27 mouse cellular contexts compared by ENCODE assay signal in the genomic region with DNA sequence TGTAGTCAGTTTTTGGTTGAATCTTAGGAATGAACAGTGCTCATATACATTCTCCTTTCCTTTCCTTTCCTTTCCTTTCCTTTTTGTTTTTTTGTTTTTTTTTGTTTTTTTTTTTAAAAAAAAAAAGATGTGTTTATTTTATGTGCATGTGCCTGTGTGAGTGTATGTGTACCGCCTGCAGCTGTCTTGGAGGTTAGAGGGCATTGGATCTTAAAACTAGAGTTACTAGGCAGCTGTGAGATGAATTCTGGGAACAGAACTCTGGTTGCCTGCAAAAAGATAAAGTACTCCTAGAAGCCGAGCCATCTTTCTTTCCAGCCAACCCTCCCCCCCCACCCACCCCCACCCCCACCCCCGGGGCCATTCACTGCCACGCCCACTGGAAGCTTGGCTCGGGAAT.
"Had no signal": no experiment of that assay in that cellular context is flagged by ENCODE, and none has a peak within 500 bp of the region (broad histone marks: within the 10 kb centered on the region; RNA-seq: fewer than 3 reads in every experiment).

No protein-coding gene starts in this region.

- DNase-seq: cerebellum, adult 18-20 months; cerebellum, adult 2 months; cerebellum, adult 8-10 months; cerebellum, adult 9-10 months; cerebellum, adult 9-11 months; cerebellum, postnatal 10 days; cerebellum, postnatal 14 days; cerebellum, postnatal 25 days; cerebellum, postnatal 36 days; embryo, embryonic 11 days; forebrain, postnatal 0 days; gastrocnemius, adult 2 months; gastrocnemius, postnatal 10 days; gastrocnemius, postnatal 14 days; gastrocnemius, postnatal 25 days; gastrocnemius, postnatal 36 days had no signal

- H3K4me2 ChIP-seq: embryonic facial prominence, embryonic 12.5 days; embryonic facial prominence, embryonic 13.5 days; embryonic facial prominence, embryonic 15.5 days; forebrain, embryonic 12.5 days; forebrain, embryonic 13.5 days; forebrain, embryonic 15.5 days had no signal

- H3K4me1 ChIP-seq: embryonic facial prominence, embryonic 10.5 days; embryonic facial prominence, embryonic 12.5 days; embryonic facial prominence, embryonic 13.5 days; embryonic facial prominence, embryonic 15.5 days; forebrain, embryonic 10.5 days; forebrain, embryonic 12.5 days; forebrain, embryonic 13.5 days; forebrain, embryonic 15.5 days had no signal

- ATAC-seq: forebrain, embryonic 13.5 days; forebrain, embryonic 14.5 days; forebrain, embryonic 15.5 days; forebrain, embryonic 16.5 days; forebrain, postnatal 0 days had no signal

- H3K27ac ChIP-seq: embryonic facial prominence, embryonic 10.5 days; embryonic facial prominence, embryonic 12.5 days; embryonic facial prominence, embryonic 13.5 days; embryonic facial prominence, embryonic 15.5 days; forebrain, embryonic 10.5 days; forebrain, embryonic 12.5 days; forebrain, embryonic 13.5 days; forebrain, embryonic 15.5 days; gastrocnemius, adult 2 months had no signal

- H3K36me3 ChIP-seq: embryonic facial prominence, embryonic 10.5 days; embryonic facial prominence, embryonic 12.5 days; embryonic facial prominence, embryonic 13.5 days; embryonic facial prominence, embryonic 15.5 days; forebrain, embryonic 10.5 days; forebrain, embryonic 12.5 days; forebrain, embryonic 15.5 days had no signal

- H3K4me3 ChIP-seq: embryonic facial prominence, embryonic 10.5 days; embryonic facial prominence, embryonic 12.5 days; embryonic facial prominence, embryonic 13.5 days; embryonic facial prominence, embryonic 15.5 days; erythroblast, embryonic 14.5 days; forebrain, embryonic 10.5 days; forebrain, embryonic 12.5 days; forebrain, embryonic 13.5 days; forebrain, embryonic 15.5 days; gastrocnemius, adult 2 months had no signal

- H3K9ac ChIP-seq: embryonic facial prominence, embryonic 12.5 days; embryonic facial prominence, embryonic 13.5 days; embryonic facial prominence, embryonic 15.5 days; forebrain, embryonic 12.5 days; forebrain, embryonic 13.5 days; forebrain, embryonic 15.5 days; forebrain, postnatal 0 days had no signal

- H3K9me3 ChIP-seq: embryonic facial prominence, embryonic 12.5 days; embryonic facial prominence, embryonic 13.5 days; embryonic facial prominence, embryonic 15.5 days; forebrain, embryonic 12.5 days; forebrain, embryonic 13.5 days; forebrain, embryonic 15.5 days had no signal

- H3K27me3 ChIP-seq: embryonic facial prominence, embryonic 12.5 days; embryonic facial prominence, embryonic 13.5 days; embryonic facial prominence, embryonic 15.5 days; forebrain, embryonic 12.5 days; forebrain, embryonic 13.5 days; forebrain, embryonic 15.5 days had no signal
